Mouse (Mus musculus) heart, embryonic 11.5 days (tissue): Measurements from ENCODE around the gene Tmem220. TPM values are rescaled to one million over a fixed set of nuclear protein-coding genes. Genes with fewer than 3 reads are reported as not detected.

ENCODE experiments used
- ATAC-seq: fragments of 200-750 bp; cut with Nextera tagmentation; replicated peaks from 2 replicates; pipeline ENCODE4 v1.8.0; 2017; ENCODE audit warnings: moderate library complexity; ENCODE audit not compliant: insufficient number of reproducible peaks, low FRiP score, low TSS enrichment
- H3K27ac ChIP-seq: fragments of 300-500 bp; sonication (generic); 2 replicates; pipeline ENCODE4 v1.5.1; 2014; ENCODE audit warnings: mild to moderate bottlenecking, low read depth, low read length
- H3K27me3 ChIP-seq: fragments of 300-500 bp; sonication (generic); 2 replicates; pipeline ENCODE4 v1.6.1; 2014; ENCODE audit warnings: mild to moderate bottlenecking, low read length, mixed read lengths; ENCODE audit not compliant: control insufficient read depth, insufficient read depth
- H3K36me3 ChIP-seq: fragments of 300-500 bp; sonication (generic); 2 replicates; pipeline ENCODE4 v1.6.1; 2014; ENCODE audit warnings: mild to moderate bottlenecking, low read length, moderate library complexity, mixed read lengths; ENCODE audit not compliant: control insufficient read depth, insufficient read depth
- H3K4me1 ChIP-seq: fragments of 300-500 bp; sonication (generic); 2 replicates; pipeline ENCODE4 v1.6.1; 2014; ENCODE audit warnings: low read length; ENCODE audit not compliant: control insufficient read depth, insufficient read depth
- H3K4me2 ChIP-seq: fragments of 300-500 bp; sonication (generic); 2 replicates; pipeline ENCODE4 v1.6.1; 2014; ENCODE audit warnings: mild to moderate bottlenecking, moderate library complexity
- H3K4me3 ChIP-seq: fragments of 300-500 bp; sonication (generic); 2 replicates; pipeline ENCODE4 v1.5.1; 2014; ENCODE audit warnings: low read depth, low read length
- H3K9ac ChIP-seq: fragments of 300-500 bp; sonication (generic); 2 replicates; pipeline ENCODE4 v1.6.1; 2014; ENCODE audit warnings: mild to moderate bottlenecking, low read depth, low read length, moderate library complexity
- H3K9me3 ChIP-seq: fragments of 300-500 bp; sonication (generic); replicated peaks from 2 replicates; pipeline ENCODE4 v1.6.1; 2016; ENCODE audit warnings: low read length; ENCODE audit not compliant: control insufficient read depth
- WGBS: fragments of 180-500 bp; shearing (Covaris S2); extraction: QIAGEN DNeasy Blood & Tissue Kit; methylation state at CpG from one replicate; pipeline ENCODE4 v1.1.7; 2014; ENCODE audit not compliant: insufficient replicate concordance; 5-methylcytosine and 5-hydroxymethylcytosine counted together
- polyA plus RNA-seq: library from polyadenylated mRNA; unstranded; fragments of >200 nt; fragmentation: Nextera tagmentation; extraction: Ambion mirVana; gene quantifications from 2 replicates; pipeline ENCODE4 v1.2.1, GENCODE M21; 2014

Gene Tmem220
- polyA plus RNA-seq, 1 experiment from 2014 or later, result 0.87 TPM

GRCm38 (mm10) chr11:67023802-67024340 is 1.1 kb upstream of the Tmem220 start:
- 40% methylated on average over 6 of the region's 6 CpGs for WGBS
- Histone ChIP-seq H3K9ac (no peak overlapping the region), H3K4me3 (no peak overlapping the region), H3K4me2 (no peak overlapping the region), H3K4me1 (0 out of 2 replicates have a peak, but pooled peaks cover 3% of the 10 kb centered on the region), H3K27me3 (peaks cover 11% of the 10 kb centered on the region; the same call in 1 of the 2 replicates), H3K9me3 (no peaks in the 10 kb centered on the region), H3K36me3 (no peaks in the 10 kb centered on the region), H3K27ac (no peak overlapping the region)
- ATAC-seq, result no peak

- H3K9me3 ChIP-seq, result no peaks in the 10 kb centered on the region
- H3K4me2 ChIP-seq, result no peak overlapping the region
- ATAC-seq, result no peak
- no peaks in the 10 kb centered on the region for H3K36me3 ChIP-seq
- H3K27ac ChIP-seq, result no peak overlapping the region
- H3K4me1 ChIP-seq, result no peaks in the 10 kb centered on the region
- WGBS, result 51% methylated on average over 16 of the region's 16 CpGs
- H3K4me3 ChIP-seq, result no peak overlapping the region
- no peaks in the 10 kb centered on the region for H3K27me3 ChIP-seq
- no peak overlapping the region for H3K9ac ChIP-seq
Observed at GRCm38 (mm10) chr11:67030904-67031602, 6.1 kb downstream of the Tmem220 start.

- no peaks in the 10 kb centered on the region for H3K9me3 ChIP-seq
- H3K4me1 ChIP-seq, result no peaks in the 10 kb centered on the region
- 67% methylated on average over 2 of the region's 2 CpGs for WGBS
- H3K4me2 ChIP-seq, result no peak overlapping the region
- H3K9ac ChIP-seq, result no peak overlapping the region
- no peak overlapping the region for H3K4me3 ChIP-seq
- ATAC-seq, result no peak
- no peaks in the 10 kb centered on the region for H3K36me3 ChIP-seq
- no peak overlapping the region for H3K27ac ChIP-seq
- H3K27me3 ChIP-seq, result no peaks in the 10 kb centered on the region
Observed at GRCm38 (mm10) chr11:67031603-67031915, 6.6 kb downstream of the Tmem220 start.

GRCm38 (mm10) chr11:67034775-67035485 is 10.0 kb downstream of the Tmem220 start:
- Histone ChIP-seq H3K4me1 (no peaks in the 10 kb centered on the region), H3K27me3 (no peaks in the 10 kb centered on the region), H3K27ac (no peak overlapping the region), H3K36me3 (peaks cover 12% of the 10 kb centered on the region), H3K9me3 (no peaks in the 10 kb centered on the region), H3K4me2 (no peak overlapping the region), H3K4me3 (no peak overlapping the region), H3K9ac (no peak overlapping the region)
- WGBS, result 67% methylated on average over 4 of the region's 4 CpGs
- ATAC-seq, result no peak

DNA sequence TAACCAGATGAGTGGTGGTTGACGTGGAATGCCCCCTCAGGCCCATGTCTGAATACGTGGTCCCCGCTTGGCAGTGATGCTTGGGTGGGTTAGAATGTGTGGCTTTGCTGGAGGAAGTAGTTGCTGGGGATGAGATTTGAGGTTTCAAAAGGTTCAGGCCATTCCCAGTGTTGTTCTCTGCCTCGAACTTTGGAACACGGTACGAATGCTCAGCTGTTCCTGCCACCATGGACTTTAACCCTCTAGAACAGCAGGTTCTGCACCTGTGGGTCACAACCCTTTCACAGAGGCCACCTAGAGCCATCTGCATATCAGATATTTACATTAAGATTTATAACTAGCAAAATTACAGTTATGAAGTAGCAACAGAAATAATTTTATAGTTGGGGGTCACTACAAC is 11.3 kb downstream of the Tmem220 start:
- no peak for ATAC-seq
- no peaks in the 10 kb centered on the region for H3K4me1 ChIP-seq
- H3K4me3 ChIP-seq, result no peak overlapping the region
- H3K9ac ChIP-seq, result no peak overlapping the region
- H3K27ac ChIP-seq, result no peak overlapping the region
- peaks cover 21% of the 10 kb centered on the region for H3K36me3 ChIP-seq
- no peak overlapping the region for H3K4me2 ChIP-seq
- no peaks in the 10 kb centered on the region for H3K27me3 ChIP-seq
- WGBS, result 87% methylated on average over 6 of the region's 6 CpGs
- H3K9me3 ChIP-seq, result no peaks in the 10 kb centered on the region

DNA sequence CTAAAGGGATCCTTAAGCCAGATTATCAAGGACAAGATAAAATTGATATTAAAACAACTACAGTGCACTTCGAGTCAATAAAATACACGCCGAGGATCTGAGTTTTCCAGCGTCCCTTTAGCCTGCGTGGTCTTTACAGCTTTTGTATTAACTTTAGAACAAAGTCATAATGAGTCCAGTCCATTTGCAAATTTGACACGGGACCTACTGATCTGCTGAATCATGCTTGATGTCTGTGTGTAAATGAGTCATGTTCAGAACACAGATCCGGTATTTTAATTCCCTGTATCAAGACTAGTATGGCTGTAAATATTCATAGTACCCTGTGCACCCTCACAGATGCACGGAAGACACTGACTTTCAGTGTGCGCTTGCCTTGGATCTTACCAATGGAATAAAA is 11.9 kb downstream of the Tmem220 start:
- whole genome bisulfite sequencing, result 90% methylated on average over 9 of the region's 9 CpGs
- no peaks in the 10 kb centered on the region for H3K4me1 ChIP-seq
- H3K36me3 ChIP-seq, result peaks cover 27% of the 10 kb centered on the region
- H3K9me3 ChIP-seq, result no peaks in the 10 kb centered on the region
- no peak overlapping the region for H3K4me3 ChIP-seq
- H3K9ac ChIP-seq, result no peak overlapping the region
- no peak overlapping the region for H3K27ac ChIP-seq
- no peak for ATAC-seq
- H3K4me2 ChIP-seq, result no peak overlapping the region
- H3K27me3 ChIP-seq, result no peaks in the 10 kb centered on the region

- no peak overlapping the region for H3K4me3 ChIP-seq
- ATAC-seq, result no peak
- no peaks in the 10 kb centered on the region for H3K4me1 ChIP-seq
- no peak overlapping the region for H3K27ac ChIP-seq
- no peak overlapping the region for H3K9ac ChIP-seq
- peaks cover 27% of the 10 kb centered on the region for H3K36me3 ChIP-seq
- no peaks in the 10 kb centered on the region for H3K27me3 ChIP-seq
- no peaks in the 10 kb centered on the region for H3K9me3 ChIP-seq
- H3K4me2 ChIP-seq, result no peak overlapping the region
- 85% methylated on average over 3 of the region's 3 CpGs for WGBS
Observed at GRCm38 (mm10) chr11:67039799-67040198, 14.8 kb downstream of the Tmem220 start.

- no peaks in the 10 kb centered on the region for H3K9me3 ChIP-seq
- H3K9ac ChIP-seq, result peak overlapping the region; percentile 10; the same call in 1 of the 2 replicates
- H3K4me2 ChIP-seq, result no peak overlapping the region
- no peak; the same call in 1 of the 2 replicates for ATAC-seq
- peaks cover 27% of the 10 kb centered on the region for H3K36me3 ChIP-seq
- H3K4me1 ChIP-seq, result no peaks in the 10 kb centered on the region
- 68% methylated on average over 6 of the region's 6 CpGs for WGBS
- peak overlapping the region; percentile 59 for H3K27ac ChIP-seq
- H3K4me3 ChIP-seq, result no peak overlapping the region
- H3K27me3 ChIP-seq, result no peaks in the 10 kb centered on the region
Observed at GRCm38 (mm10) chr11:67040483-67040882, 15.5 kb downstream of the Tmem220 start.
